Mouse (Mus musculus) neural tube, embryonic 13.5 days (tissue): ENCODE results near the gene Rln3. TPM values are rescaled to one million over a fixed set of nuclear protein-coding genes. Genes with fewer than 3 reads are reported as not detected.

Experiments used
- ATAC-seq: fragments of 200-750 bp; cut with Nextera tagmentation; 2 replicates; pipeline ENCODE4 v1.8.0; 2017; ENCODE audit warnings: low read depth, mild to moderate bottlenecking, moderate TSS enrichment, moderate library complexity
- H3K27ac ChIP-seq: fragments of 300-500 bp; sonication (generic); replicated peaks from 2 replicates; pipeline ENCODE4 v1.5.1; 2015; ENCODE audit warnings: moderate library complexity, mild to moderate bottlenecking, inconsistent platforms
- H3K27me3 ChIP-seq: fragments of 300-500 bp; sonication (generic); 2 replicates; pipeline ENCODE4 v1.6.1; 2015; ENCODE audit warnings: mild to moderate bottlenecking, inconsistent platforms
- H3K36me3 ChIP-seq: fragments of 300-500 bp; sonication (generic); 2 replicates; pipeline ENCODE4 v1.6.1; 2015; ENCODE audit warnings: mild to moderate bottlenecking, inconsistent platforms
- H3K4me1 ChIP-seq: fragments of 300-500 bp; sonication (generic); replicated peaks from 2 replicates; pipeline ENCODE4 v1.6.1; 2015; ENCODE audit warnings: inconsistent platforms
- H3K4me2 ChIP-seq: fragments of 300-500 bp; sonication (generic); 2 replicates; pipeline ENCODE4 v1.6.1; 2015; ENCODE audit warnings: inconsistent platforms, mild to moderate bottlenecking, moderate library complexity
- H3K4me3 ChIP-seq: fragments of 300-500 bp; sonication (generic); 2 replicates; pipeline ENCODE4 v1.5.1; 2015; ENCODE audit warnings: mild to moderate bottlenecking, inconsistent platforms
- H3K9ac ChIP-seq: fragments of 300-500 bp; sonication (generic); 2 replicates; pipeline ENCODE4 v1.6.1; 2015; ENCODE audit warnings: moderate library complexity, mild to moderate bottlenecking, inconsistent platforms
- H3K9me3 ChIP-seq: fragments of 300-500 bp; sonication (generic); 2 replicates; pipeline ENCODE4 v1.6.1; 2016; ENCODE audit warnings: inconsistent platforms
- WGBS: fragments of 180-500 bp; shearing (Covaris S2); methylation state at CpG from one replicate; pipeline ENCODE4 v1.1.7; 2015; 5-methylcytosine and 5-hydroxymethylcytosine counted together
- polyA plus RNA-seq: library from polyadenylated mRNA; unstranded; fragments of >200 nt; fragmentation: Nextera tagmentation; extraction: Ambion mirVana; gene quantifications from 2 replicates; pipeline ENCODE4 v1.2.1, GENCODE M21; 2015

Rln3 gene
- polyA plus RNA-seq, 1 experiment from 2014 or later = not detected

- H3K27ac ChIP-seq = no peak overlapping the region
- H3K9me3 ChIP-seq = no peaks in the 10 kb centered on the region
- no peak overlapping the region for H3K4me3 ChIP-seq
- no peak overlapping the region for H3K4me2 ChIP-seq
- no peak for ATAC-seq
- H3K27me3 ChIP-seq = peaks cover 54% of the 10 kb centered on the region
- H3K36me3 ChIP-seq = no peaks in the 10 kb centered on the region
- H3K4me1 ChIP-seq = peaks cover 12% of the 10 kb centered on the region
- H3K9ac ChIP-seq = no peak overlapping the region
- 78% methylated on average over 5 of the region's 5 CpGs for WGBS
Observed at GRCm38 (mm10) chr8:84038015-84038414, 6.8 kb downstream of the Rln3 start.

GRCm38 (mm10) chr8:84032777-84033176, 12.0 kb downstream of the Rln3 start:
- Histone ChIP-seq H3K4me1 (no peaks in the 10 kb centered on the region), H3K9ac (no peak overlapping the region), H3K4me3 (no peak overlapping the region), H3K27me3 (peaks cover 24% of the 10 kb centered on the region), H3K4me2 (no peak overlapping the region), H3K36me3 (no peaks in the 10 kb centered on the region), H3K27ac (no peak overlapping the region), H3K9me3 (no peaks in the 10 kb centered on the region)
- WGBS = 73% methylated on average over 4 of the region's 4 CpGs
- ATAC-seq = no peak

- Histone ChIP-seq H3K4me2 (no peak overlapping the region), H3K27ac (no peak overlapping the region), H3K9ac (no peak overlapping the region), H3K9me3 (no peaks in the 10 kb centered on the region), H3K4me3 (no peak overlapping the region), H3K36me3 (no peaks in the 10 kb centered on the region), H3K4me1 (0 out of 2 replicates have a peak, but pooled peaks cover 12% of the 10 kb centered on the region), H3K27me3 (peaks cover 41% of the 10 kb centered on the region)
- 86% methylated on average over 5 of the region's 5 CpGs for WGBS
- ATAC-seq = no peak
Observed at GRCm38 (mm10) chr8:84029272-84029671, 15.5 kb downstream of the Rln3 start.

- Histone ChIP-seq H3K9ac (no peak overlapping the region), H3K4me1 (0 out of 2 replicates have a peak, but pooled peaks cover 12% of the 10 kb centered on the region), H3K27me3 (peaks cover 49% of the 10 kb centered on the region), H3K9me3 (no peaks in the 10 kb centered on the region), H3K36me3 (no peaks in the 10 kb centered on the region), H3K4me2 (peak overlapping the region; percentile 80; the same call in 1 of the 2 replicates), H3K27ac (no peak overlapping the region), H3K4me3 (no peak overlapping the region)
- no peak for ATAC-seq
- 9% methylated on average over 10 of the region's 10 CpGs for WGBS
Observed at GRCm38 (mm10) chr8:84027449-84027848, 17.4 kb downstream of the Rln3 start.

- Histone ChIP-seq H3K9ac (peak overlapping the region; percentile 73), H3K9me3 (no peaks in the 10 kb centered on the region), H3K27ac (no peak overlapping the region), H3K27me3 (peaks cover 65% of the 10 kb centered on the region), H3K4me2 (peak overlapping the region; percentile 80), H3K4me1 (0 out of 2 replicates have a peak, but pooled peaks cover 16% of the 10 kb centered on the region), H3K4me3 (peak overlapping the region; percentile 49), H3K36me3 (no peaks in the 10 kb centered on the region)
- WGBS = under 1% methylated on average over 41 of the region's 41 CpGs
- ATAC-seq = peak; percentile 78
Observed at GRCm38 (mm10) chr8:84025863-84026262, 18.9 kb downstream of the Rln3 start.

GRCm38 (mm10) chr8:84024171-84024570, 20.6 kb downstream of the Rln3 start:
- H3K36me3 ChIP-seq = no peaks in the 10 kb centered on the region
- H3K27ac ChIP-seq = no peak overlapping the region
- no peak overlapping the region for H3K4me2 ChIP-seq
- peaks cover 71% of the 10 kb centered on the region for H3K27me3 ChIP-seq
- H3K9ac ChIP-seq = no peak overlapping the region
- WGBS = 19% methylated on average over 10 of the region's 10 CpGs
- H3K9me3 ChIP-seq = no peaks in the 10 kb centered on the region
- H3K4me1 ChIP-seq = 0 out of 2 replicates have a peak, but pooled peaks cover 16% of the 10 kb centered on the region
- no peak overlapping the region for H3K4me3 ChIP-seq
- ATAC-seq = no peak

- Histone ChIP-seq H3K9me3 (no peaks in the 10 kb centered on the region), H3K4me3 (no peak overlapping the region), H3K4me1 (0 out of 2 replicates have a peak, but pooled peaks cover 16% of the 10 kb centered on the region), H3K27me3 (peaks cover 70% of the 10 kb centered on the region), H3K4me2 (no peak overlapping the region), H3K36me3 (no peaks in the 10 kb centered on the region), H3K27ac (no peak overlapping the region), H3K9ac (no peak overlapping the region)
- 60% methylated on average over 1 of the region's 1 CpGs for WGBS
- no peak for ATAC-seq
Observed at GRCm38 (mm10) chr8:84023631-84024030, 21.2 kb downstream of the Rln3 start.

GRCm38 (mm10) chr8:84023085-84023484, 21.7 kb downstream of the Rln3 start:
- Histone ChIP-seq H3K4me1 (0 out of 2 replicates have a peak, but pooled peaks cover 16% of the 10 kb centered on the region), H3K27ac (no peak overlapping the region), H3K36me3 (no peaks in the 10 kb centered on the region), H3K4me2 (no peak overlapping the region), H3K27me3 (peaks cover 67% of the 10 kb centered on the region), H3K9ac (no peak overlapping the region), H3K9me3 (no peaks in the 10 kb centered on the region), H3K4me3 (no peak overlapping the region)
- 34% methylated on average over 5 of the region's 5 CpGs for WGBS
- no peak for ATAC-seq

GRCm38 (mm10) chr8:84021569-84021968, 23.2 kb downstream of the Rln3 start:
- Histone ChIP-seq H3K27me3 (peaks cover 56% of the 10 kb centered on the region), H3K9me3 (no peaks in the 10 kb centered on the region), H3K36me3 (no peaks in the 10 kb centered on the region), H3K9ac (no peak overlapping the region), H3K4me3 (no peak overlapping the region), H3K4me2 (no peak overlapping the region), H3K27ac (no peak overlapping the region), H3K4me1 (0 out of 2 replicates have a peak, but pooled peaks cover 14% of the 10 kb centered on the region)
- 49% methylated on average over 12 of the region's 12 CpGs for WGBS
- ATAC-seq = no peak

- H3K4me2 ChIP-seq = no peak within 1 kb of the TSS
- H3K9ac ChIP-seq = no peak within 1 kb of the TSS
- WGBS = 9% methylated on average over 18 of the region's 18 CpGs
- peaks cover 52% of the 10 kb centered on the region for H3K27me3 ChIP-seq
- no peak within 1 kb of the TSS for H3K27ac ChIP-seq
- H3K36me3 ChIP-seq = no peaks in the 10 kb centered on the region
- H3K9me3 ChIP-seq = no peaks in the 10 kb centered on the region
- no peak within 1 kb of the TSS for H3K4me3 ChIP-seq
- 0 out of 2 replicates have a peak, but pooled peaks cover 10% of the 10 kb centered on the region for H3K4me1 ChIP-seq
- ATAC-seq = no peak
Observed at GRCm38 (mm10) chr8:84021096-84021495, 23.7 kb downstream of the Rln3 start, which contains the start of gene Palm3. TSS of gene Palm3 (plus strand) at chr8:84021471.

- peaks cover 40% of the 10 kb centered on the region for H3K27me3 ChIP-seq
- H3K9me3 ChIP-seq = no peaks in the 10 kb centered on the region
- no peak overlapping the region for H3K9ac ChIP-seq
- no peak for ATAC-seq
- H3K27ac ChIP-seq = no peak overlapping the region
- H3K4me3 ChIP-seq = no peak overlapping the region
- WGBS = 86% methylated on average over 9 of the region's 9 CpGs
- H3K36me3 ChIP-seq = no peaks in the 10 kb centered on the region
- H3K4me2 ChIP-seq = no peak overlapping the region
- H3K4me1 ChIP-seq = 0 out of 2 replicates have a peak, but pooled peaks cover 4% of the 10 kb centered on the region
Observed at GRCm38 (mm10) chr8:84019738-84020137, 25.1 kb downstream of the Rln3 start.

GRCm38 (mm10) chr8:84015833-84016232, 29.0 kb downstream of the Rln3 start:
- H3K4me2 ChIP-seq = no peak overlapping the region
- H3K9me3 ChIP-seq = no peaks in the 10 kb centered on the region
- peaks cover 20% of the 10 kb centered on the region for H3K4me1 ChIP-seq
- H3K27me3 ChIP-seq = peaks cover 44% of the 10 kb centered on the region
- H3K9ac ChIP-seq = no peak overlapping the region
- H3K36me3 ChIP-seq = no peaks in the 10 kb centered on the region
- ATAC-seq = no peak
- no peak overlapping the region for H3K27ac ChIP-seq
- no peak overlapping the region for H3K4me3 ChIP-seq
- WGBS = 92% methylated on average over 5 of the region's 5 CpGs
